Mouse (Mus musculus): ENCODE data around the gene Clec2i.
"Not testable (repeated sequence)": the region's sequence is repeated elsewhere in the genome, so short reads cannot be mapped to it uniquely, and the experiment has no call there.

DNA sequence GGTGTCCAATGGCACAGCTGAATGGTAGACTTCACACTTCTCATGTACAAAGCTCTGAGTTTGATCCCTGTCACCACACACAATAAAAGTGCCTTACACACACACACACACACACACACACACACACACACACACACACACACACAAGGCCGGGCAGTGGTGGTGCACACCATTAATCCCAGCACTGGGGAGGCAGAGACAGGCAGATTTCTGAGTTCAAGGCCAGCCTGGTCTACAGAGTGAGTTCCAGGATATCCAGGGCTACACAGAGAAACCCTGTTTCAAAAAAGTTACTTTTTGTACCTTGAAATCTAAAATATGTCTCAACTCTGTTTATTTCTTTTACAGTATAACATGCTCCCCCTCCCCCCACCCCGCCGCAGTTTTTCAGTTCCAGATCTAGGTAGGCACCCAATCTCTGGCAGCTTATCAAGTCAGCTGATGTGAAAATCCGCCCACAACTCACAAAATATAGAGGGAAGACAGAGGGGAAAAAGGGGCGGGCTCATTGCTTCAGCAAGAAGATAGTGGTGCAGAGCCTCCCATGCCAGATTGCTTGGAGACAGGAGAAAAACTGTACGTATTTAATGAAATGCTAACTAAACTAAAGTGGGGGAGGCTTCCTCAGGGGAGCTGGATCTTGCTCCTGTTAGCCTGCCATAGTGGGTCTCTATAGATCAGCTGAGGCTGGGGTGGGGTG, at the start of gene Clec2i:
- TF ChIP-seq CTCF (IDR thresholded peaks at IDR 0.05; ENCODE audit: borderline replicate concordance, insufficient read depth, low read depth, low read length); POLR2A (IDR thresholded peaks at IDR 0.05; ENCODE audit: borderline replicate concordance, insufficient read depth, low read length): not testable (repeated sequence)
